Mouse (Mus musculus) spleen, adult 2 months (tissue): Measurements from ENCODE around the gene Ccdc87. TPM values are rescaled to one million over a fixed set of nuclear protein-coding genes. Genes with fewer than 3 reads are reported as not detected.

Experiments used
- DNase-seq, 2 experiments: peaks; one replicate each; pipeline versions ENCODE4 v3.0.0 to v3.0.0-alpha.2; 2012 to 2021; ENCODE audit warnings: low spot score in 2 of 2, low read depth in 1 of 2
- H3K27ac ChIP-seq: fragments of 200-500 bp; 2 replicates; pipeline ENCODE4 v1.5.1; 2012; ENCODE audit warnings: low read length, inconsistent platforms; ENCODE audit not compliant: insufficient read depth
- H3K27me3 ChIP-seq: fragments of 200-500 bp; 2 replicates; pipeline ENCODE4 v1.6.1; 2012; ENCODE audit warnings: mild to moderate bottlenecking, moderate library complexity, low read length, inconsistent platforms; ENCODE audit not compliant: control insufficient read depth, insufficient read depth
- H3K36me3 ChIP-seq: fragments of 200-500 bp; 2 replicates; pipeline ENCODE4 v1.6.1; 2012; ENCODE audit warnings: mild to moderate bottlenecking, low read length, inconsistent platforms; ENCODE audit not compliant: control insufficient read depth, insufficient read depth
- H3K4me1 ChIP-seq: fragments of 200-500 bp; 2 replicates; pipeline ENCODE4 v1.6.1; 2011; ENCODE audit warnings: inconsistent platforms; ENCODE audit not compliant: control insufficient read depth, insufficient read depth, insufficient read length
- H3K4me3 ChIP-seq: fragments of 200-500 bp; 2 replicates; pipeline ENCODE4 v1.5.1; 2011; ENCODE audit warnings: mild to moderate bottlenecking, inconsistent platforms; ENCODE audit not compliant: insufficient read depth, insufficient read length; ENCODE audit errors: extremely low read depth
- CTCF ChIP-seq: fragments of 200-500 bp; IDR thresholded peaks from 2 replicates; pipeline ENCODE4 v1.5.1; 2011; ENCODE audit warnings: mild to moderate bottlenecking, inconsistent platforms; ENCODE audit not compliant: insufficient read depth, insufficient read length, insufficient replicate concordance; ENCODE audit errors: extremely low read depth
- POLR2A ChIP-seq: fragments of 200-500 bp; IDR thresholded peaks from 2 replicates; pipeline ENCODE4 v1.6.1; 2011; ENCODE audit warnings: low read depth, low read length, inconsistent platforms
- WGBS: fragments of 180-500 bp; shearing (Covaris S2); methylation state at CpG from one replicate; pipeline ENCODE4 v1.1.7; 2018; 5-methylcytosine and 5-hydroxymethylcytosine counted together
- polyA plus RNA-seq: library from polyadenylated mRNA; depleted of rRNA; stranded (reverse); fragments of >200 nt; gene quantifications from 2 replicates; pipeline ENCODE4 v1.2.3, GENCODE M21; 2012; rRNA removed

The Ccdc87 gene
- 0.02 TPM in 2 replicates for polyA plus RNA-seq

GRCm38 (mm10) chr19:4839149-4839548 is at the start of gene Ccdc87, which contains the start of gene Ccs:
Gene Ccdc87 (plus strand): TSS chr19:4839366.
Gene Ccs (minus strand): TSS chr19:4839332.
- Histone ChIP-seq H3K4me3 (peak within 1 kb of the TSS; percentile 68), H3K4me1 (peaks cover 3% of the 10 kb centered on the region; the same call in 1 of the 2 replicates), H3K27me3 (no peaks in the 10 kb centered on the region), H3K36me3 (no peaks in the 10 kb centered on the region), H3K27ac (no peak within 1 kb of the TSS)
- no peak for TF ChIP-seq CTCF
- peak; percentile 26; the same call in 1 of the 2 replicates for TF ChIP-seq POLR2A
- DNase-seq: peak; percentile 84 to 92
- 1% methylated on average over 25 of the region's 25 CpGs for WGBS

GRCm38 (mm10) chr19:4793281-4793830 is 45.8 kb upstream of the Ccdc87 start:
- H3K27ac ChIP-seq: peak overlapping the region; percentile 77
- no peaks in the 10 kb centered on the region for H3K27me3 ChIP-seq
- peaks cover 18% of the 10 kb centered on the region for H3K36me3 ChIP-seq
- peaks cover 8% of the 10 kb centered on the region; the same call in 1 of the 2 replicates for H3K4me1 ChIP-seq
- peak overlapping the region; percentile 82 for H3K4me3 ChIP-seq
- no peak for DNase-seq
- 1% methylated on average over 16 of the region's 16 CpGs for WGBS
- TF ChIP-seq CTCF: no peak
- TF ChIP-seq POLR2A: no peak

- peak; percentile 98 to 100 for DNase-seq
- Histone ChIP-seq H3K36me3 (peaks cover 18% of the 10 kb centered on the region), H3K4me1 (peaks cover 8% of the 10 kb centered on the region; the same call in 1 of the 2 replicates), H3K4me3 (peak within 1 kb of the TSS; percentile 82), H3K27ac (peak within 1 kb of the TSS; percentile 77), H3K27me3 (no peaks in the 10 kb centered on the region)
- no peak; the same call in 1 of the 2 replicates for TF ChIP-seq POLR2A
- TF ChIP-seq CTCF: no peak
- under 1% methylated on average over 31 of the region's 31 CpGs for WGBS
Observed at GRCm38 (mm10) chr19:4793831-4794422, 45.2 kb upstream of the Ccdc87 start, which contains the start of gene Rbm4. Gene Rbm4 (minus strand): TSS chr19:4793901.

- no peaks in the 10 kb centered on the region for H3K27me3 ChIP-seq
- H3K36me3 ChIP-seq: peaks cover 13% of the 10 kb centered on the region
- TF ChIP-seq CTCF: no peak
- TF ChIP-seq POLR2A: no peak
- H3K4me1 ChIP-seq: peaks cover 3% of the 10 kb centered on the region; the same call in 1 of the 2 replicates
- WGBS: 80% methylated on average over 1 of the region's 1 CpGs
- DNase-seq: no peak
- no peak overlapping the region for H3K4me3 ChIP-seq
- no peak overlapping the region for H3K27ac ChIP-seq
Observed at GRCm38 (mm10) chr19:4795929-4796328, 43.2 kb upstream of the Ccdc87 start.

DNA sequence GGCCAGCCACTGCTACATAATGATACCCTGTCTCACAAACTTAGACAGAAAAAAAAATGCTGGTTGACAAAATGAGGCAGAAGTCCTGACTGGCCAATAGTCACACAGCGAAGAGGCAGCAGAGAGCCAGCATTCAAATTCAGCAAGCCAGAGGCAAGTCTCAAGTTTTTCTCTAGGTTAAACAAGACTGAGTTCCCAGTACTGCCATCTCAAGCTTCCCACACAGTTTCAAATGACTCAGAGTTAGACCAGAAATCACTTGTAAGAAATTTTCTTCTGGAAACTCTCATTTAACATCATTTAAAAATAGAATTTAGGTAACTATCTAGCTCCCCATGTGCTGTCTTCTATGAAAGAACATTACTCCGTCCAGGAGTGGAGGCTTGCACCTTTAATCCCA is 41.3 kb upstream of the Ccdc87 start:
- no peak overlapping the region for H3K4me3 ChIP-seq
- TF ChIP-seq POLR2A: no peak
- TF ChIP-seq CTCF: no peak
- 0 out of 2 replicates have a peak, but pooled peaks cover 3% of the 10 kb centered on the region for H3K4me1 ChIP-seq
- H3K27me3 ChIP-seq: no peaks in the 10 kb centered on the region
- DNase-seq: no peak
- WGBS: 99% methylated on average over 2 of the region's 2 CpGs
- no peak overlapping the region for H3K27ac ChIP-seq
- peaks cover 21% of the 10 kb centered on the region for H3K36me3 ChIP-seq

DNA sequence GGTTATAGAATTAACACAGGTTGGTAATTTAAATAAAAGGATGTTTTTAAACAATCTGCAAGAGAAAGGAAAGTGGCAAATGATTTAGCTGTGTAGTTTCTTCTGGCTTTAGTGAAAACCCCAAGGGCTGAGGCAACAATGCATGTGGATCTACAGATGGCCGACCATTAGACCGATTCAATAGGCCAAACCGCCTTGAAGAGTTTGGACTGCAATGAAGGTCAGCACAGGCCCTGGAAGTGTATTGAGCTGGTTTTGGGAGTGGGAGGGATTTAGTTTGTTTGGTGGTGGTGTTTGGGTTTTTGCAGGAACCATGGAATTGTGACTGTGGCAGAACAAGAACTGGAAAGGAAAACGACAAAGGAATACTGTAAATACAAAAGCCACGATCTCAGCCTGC is 40.1 kb upstream of the Ccdc87 start:
- no peak overlapping the region for H3K27ac ChIP-seq
- no peak overlapping the region for H3K4me3 ChIP-seq
- no peaks in the 10 kb centered on the region for H3K27me3 ChIP-seq
- 0 out of 2 replicates have a peak, but pooled peaks cover 3% of the 10 kb centered on the region for H3K4me1 ChIP-seq
- H3K36me3 ChIP-seq: peaks cover 31% of the 10 kb centered on the region
- WGBS: 95% methylated on average over 5 of the region's 5 CpGs
- no peak for DNase-seq
- TF ChIP-seq POLR2A: no peak
- no peak for TF ChIP-seq CTCF

DNA sequence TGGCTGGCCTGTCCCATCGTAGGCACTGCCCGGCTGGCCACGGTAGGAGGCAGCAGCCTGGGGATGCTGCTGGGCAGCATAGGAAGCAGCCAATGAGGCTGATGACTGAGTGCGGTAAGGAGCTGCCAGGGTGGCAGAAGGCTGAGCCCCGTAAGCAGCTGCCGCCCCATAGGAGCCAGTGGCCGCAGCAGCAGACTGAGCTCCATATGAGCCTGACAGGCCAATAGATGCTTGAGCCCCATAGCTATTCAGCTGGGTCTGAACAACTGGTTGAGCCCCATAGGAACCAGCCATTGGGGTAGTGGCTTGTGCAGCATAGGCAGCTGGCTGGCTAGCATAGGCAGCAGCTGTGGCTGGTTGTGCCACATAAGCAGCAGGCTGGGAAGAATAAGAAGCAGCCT is 36.5 kb upstream of the Ccdc87 start:
- no peak for TF ChIP-seq CTCF
- no peak for TF ChIP-seq POLR2A
- DNase-seq: no peak
- no peaks in the 10 kb centered on the region; the same call in 1 of the 2 replicates for H3K4me1 ChIP-seq
- no peak overlapping the region for H3K4me3 ChIP-seq
- no peak overlapping the region for H3K27ac ChIP-seq
- no peaks in the 10 kb centered on the region for H3K27me3 ChIP-seq
- peaks cover 31% of the 10 kb centered on the region for H3K36me3 ChIP-seq
- WGBS: 96% methylated on average over 7 of the region's 7 CpGs
